Mouse (Mus musculus): ENCODE results near the gene Dab2ip. TPM values are rescaled to one million over a fixed set of nuclear protein-coding genes. Genes with fewer than 3 reads are reported as not detected.

Gene Dab2ip
- polyA plus RNA-seq, 1 experiment from 2014 or later = 46.4 TPM

GRCm38 (mm10) chr2:35662001-35662491, 104.0 kb downstream of the Dab2ip start:
- DNase-seq (ENCODE audit: low read depth, low spot score) (no peak), ATAC-seq (peak; percentile 31)
- no peaks in the 10 kb centered on the region for H3K27me3 ChIP-seq
- POLR2A ChIA-PET = interaction anchor here (1.7 kb wide), 1 partner anchor 12 kb away, joined by 5 read pairs; no protein-coding TSS in a partner anchor
- CTCF ChIA-PET = interaction anchor here (0.9 to 1.1 kb wide), 2 partner anchors 13 to 214 kb away, joined by 3 read pairs; no protein-coding TSS in a partner anchor
- no peak for TF ChIP-seq CTCF (IDR thresholded peaks at IDR 0.05)
- in situ Hi-C loops (cut with MboI; ENCODE audit: low pct_unique_long_range_greater_than_20kb) = no loop called here

- H3K27me3 ChIP-seq = no peaks in the 10 kb centered on the region
- ChIA-PET CTCF (no interaction called here), POLR2A (interaction anchor here (1.7 kb wide), 1 partner anchor 13 kb away, joined by 5 read pairs; no protein-coding TSS in a partner anchor)
- in situ Hi-C loops (cut with MboI; ENCODE audit: low pct_unique_long_range_greater_than_20kb) = no loop called here
- ATAC-seq (no peak), DNase-seq (ENCODE audit: low read depth, low spot score) (no peak)
- TF ChIP-seq CTCF (IDR thresholded peaks at IDR 0.05) = no peak
These were observed 104.9 kb downstream of the Dab2ip start for GRCm38 (mm10) chr2:35662738-35663550.

- POLR2A ChIA-PET = no interaction called here
- in situ Hi-C loops (cut with MboI; ENCODE audit: low pct_unique_long_range_greater_than_20kb) = no loop called here
- ATAC-seq (no peak), DNase-seq (ENCODE audit: low read depth, low spot score) (no peak)
- no peak for TF ChIP-seq CTCF (IDR thresholded peaks at IDR 0.05)
- CTCF ChIA-PET = no interaction called here
- no peaks in the 10 kb centered on the region for H3K27me3 ChIP-seq
These were observed 109.7 kb downstream of the Dab2ip start for GRCm38 (mm10) chr2:35667746-35668145.

- ATAC-seq (no peak), DNase-seq (ENCODE audit: low read depth, low spot score) (no peak)
- ChIA-PET CTCF (no interaction called here), POLR2A (no interaction called here)
- in situ Hi-C loops (cut with MboI; ENCODE audit: low pct_unique_long_range_greater_than_20kb) = no loop called here
- H3K27me3 ChIP-seq = no peaks in the 10 kb centered on the region
- no peak for TF ChIP-seq CTCF (IDR thresholded peaks at IDR 0.05)
These were observed 111.2 kb downstream of the Dab2ip start for GRCm38 (mm10) chr2:35669217-35669616.

GRCm38 (mm10) chr2:35669748-35670147, 111.7 kb downstream of the Dab2ip start:
- ChIA-PET POLR2A (no interaction called here), CTCF (interaction anchor here (1.4 kb wide), 1 partner anchor 229 kb away, joined by 3 read pairs; no protein-coding TSS in a partner anchor)
- no peak for DNase-seq (ENCODE audit: low read depth, low spot score)
- in situ Hi-C loops (cut with MboI; ENCODE audit: low pct_unique_long_range_greater_than_20kb) = no loop called here
- ATAC-seq = no peak
- no peak for TF ChIP-seq CTCF (IDR thresholded peaks at IDR 0.05)
- no peaks in the 10 kb centered on the region for H3K27me3 ChIP-seq

GRCm38 (mm10) chr2:35670300-35670699, 112.2 kb downstream of the Dab2ip start:
- ATAC-seq (peak; percentile 48), DNase-seq (ENCODE audit: low read depth, low spot score) (no peak)
- no peaks in the 10 kb centered on the region for H3K27me3 ChIP-seq
- POLR2A ChIA-PET = no interaction called here
- CTCF ChIA-PET = interaction anchor here (1.4 kb wide), 2 partner anchors 19 to 228 kb away, joined by 3 to 4 read pairs; no protein-coding TSS in a partner anchor
- in situ Hi-C loops (cut with MboI; ENCODE audit: low pct_unique_long_range_greater_than_20kb) = no loop called here
- no peak for TF ChIP-seq CTCF (IDR thresholded peaks at IDR 0.05)

GRCm38 (mm10) chr2:35671980-35672910, 114.2 kb downstream of the Dab2ip start:
- no peak for TF ChIP-seq CTCF (IDR thresholded peaks at IDR 0.05)
- ChIA-PET POLR2A (no interaction called here), CTCF (interaction anchor here (1.2 kb wide), 1 partner anchor 19 kb away, joined by 3 read pairs; no protein-coding TSS in a partner anchor)
- in situ Hi-C loops (cut with MboI; ENCODE audit: low pct_unique_long_range_greater_than_20kb) = no loop called here
- ATAC-seq (no peak), DNase-seq (ENCODE audit: low read depth, low spot score) (no peak)
- H3K27me3 ChIP-seq = no peaks in the 10 kb centered on the region

GRCm38 (mm10) chr2:35673181-35673580, 115.1 kb downstream of the Dab2ip start:
- POLR2A ChIA-PET = interaction anchor here (0.9 to 1.3 kb wide), 2 partner anchors 18 to 40 kb away, joined by 3 to 4 read pairs; no protein-coding TSS in a partner anchor
- in situ Hi-C loops (cut with MboI; ENCODE audit: low pct_unique_long_range_greater_than_20kb) = no loop called here
- ATAC-seq = no peak

GRCm38 (mm10) chr2:35673986-35674385, 115.9 kb downstream of the Dab2ip start:
- POLR2A ChIA-PET = interaction anchor here (0.9 to 1.3 kb wide), 2 partner anchors 17 to 40 kb away, joined by 3 to 4 read pairs; no protein-coding TSS in a partner anchor
- no peaks in the 10 kb centered on the region for H3K27me3 ChIP-seq
- ATAC-seq (peak; percentile 63), DNase-seq (ENCODE audit: low read depth, low spot score) (no peak)
- in situ Hi-C loops (cut with MboI; ENCODE audit: low pct_unique_long_range_greater_than_20kb) = no loop called here
- no peak for TF ChIP-seq CTCF (IDR thresholded peaks at IDR 0.05)
- CTCF ChIA-PET = interaction anchor here (1.4 kb wide), 1 partner anchor 13 kb away, joined by 3 read pairs; no protein-coding TSS in a partner anchor

More at GRCm38 (mm10) chr2:35673181-35673580, 115.1 kb downstream of the Dab2ip start:
- no peaks in the 10 kb centered on the region for H3K27me3 ChIP-seq
- CTCF ChIA-PET = interaction anchor here (1.4 kb wide), 1 partner anchor 14 kb away, joined by 3 read pairs; no protein-coding TSS in a partner anchor
- no peak for TF ChIP-seq CTCF (IDR thresholded peaks at IDR 0.05)
- no peak for DNase-seq (ENCODE audit: low read depth, low spot score)

- H3K27me3 ChIP-seq = no peaks in the 10 kb centered on the region
- CTCF ChIA-PET = no interaction called here
- DNase-seq (ENCODE audit: low read depth, low spot score) (no peak), ATAC-seq (no peak)
- no peak for TF ChIP-seq CTCF (IDR thresholded peaks at IDR 0.05)
- in situ Hi-C loops (cut with MboI; ENCODE audit: low pct_unique_long_range_greater_than_20kb) = no loop called here
- POLR2A ChIA-PET = interaction anchor here (1.3 kb wide), 1 partner anchor 17 kb away, joined by 4 read pairs; no protein-coding TSS in a partner anchor
These were observed 116.4 kb downstream of the Dab2ip start for GRCm38 (mm10) chr2:35674431-35674830.
